Mouse (Mus musculus) forelimb bud, embryonic 11.5 days (tissue): ENCODE data around the gene Il1rapl1.

ENCODE experiments used
- DNase-seq: peaks from one replicate; pipeline ENCODE4 v3.0.0-alpha.2; 2012; ENCODE audit warnings: low read depth, low spot score

The Il1rapl1 gene

DNA sequence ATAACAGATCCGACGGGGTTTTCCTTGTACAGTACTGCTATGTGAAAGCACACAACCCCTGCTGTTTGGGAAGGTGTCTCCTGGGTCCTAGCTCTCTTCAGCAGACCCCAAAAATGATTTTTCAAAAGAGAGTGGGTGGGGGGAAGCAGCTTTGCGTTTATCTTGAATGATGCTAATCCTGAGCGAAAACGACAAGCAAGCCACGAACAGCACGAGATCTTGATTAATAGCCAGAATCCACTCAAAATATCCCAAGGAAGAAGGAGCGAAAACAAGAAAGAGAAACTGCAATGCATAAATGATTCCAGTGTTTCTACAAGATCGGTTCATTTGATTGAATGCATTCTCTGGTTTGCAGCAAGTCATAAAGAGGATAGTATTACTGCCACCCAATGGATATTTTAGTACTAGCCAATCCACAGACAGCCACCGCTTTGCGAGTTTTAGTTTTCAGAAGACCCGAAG, at the start of gene Il1rapl1:
Il1rapl1 (minus strand) TSS at position 37 of the 465 bp plus-strand sequence.
- peak; percentile 17 for DNase-seq

- DNase-seq = no peak
Observed at GRCm38 (mm10) chrX:88158037-88158436, 42.6 kb upstream of the Il1rapl1 start.

DNA sequence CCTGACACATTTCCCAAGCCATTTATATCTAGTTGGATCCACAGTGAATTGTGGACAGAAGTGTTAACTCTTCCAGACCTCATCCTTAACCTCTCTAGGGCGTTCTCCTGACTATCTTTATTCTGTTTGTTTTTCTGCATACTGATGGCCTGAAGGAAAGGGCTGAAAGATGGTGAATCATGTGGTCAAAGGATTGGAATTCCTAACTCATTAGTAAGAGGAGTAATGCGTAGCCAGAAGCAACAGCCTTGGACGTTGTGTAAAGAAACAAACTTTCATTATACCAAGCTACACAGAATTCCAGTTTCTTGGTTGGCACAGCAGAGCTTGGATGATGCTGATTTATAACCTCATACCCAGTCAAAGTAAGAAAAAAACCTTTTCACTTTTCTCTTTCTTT, 10.2 kb upstream of the Il1rapl1 start:
- no peak for DNase-seq

- no peak for DNase-seq
Observed at GRCm38 (mm10) chrX:88120070-88120469, 4.6 kb upstream of the Il1rapl1 start.

GRCm38 (mm10) chrX:88117858-88118257, 2.4 kb upstream of the Il1rapl1 start:
- DNase-seq = no peak

- no peak for DNase-seq
Observed at GRCm38 (mm10) chrX:88116326-88116725, 881 bp upstream of the Il1rapl1 start.

GRCm38 (mm10) chrX:88113561-88113960, 1.9 kb downstream of the Il1rapl1 start:
- DNase-seq = no peak

DNA sequence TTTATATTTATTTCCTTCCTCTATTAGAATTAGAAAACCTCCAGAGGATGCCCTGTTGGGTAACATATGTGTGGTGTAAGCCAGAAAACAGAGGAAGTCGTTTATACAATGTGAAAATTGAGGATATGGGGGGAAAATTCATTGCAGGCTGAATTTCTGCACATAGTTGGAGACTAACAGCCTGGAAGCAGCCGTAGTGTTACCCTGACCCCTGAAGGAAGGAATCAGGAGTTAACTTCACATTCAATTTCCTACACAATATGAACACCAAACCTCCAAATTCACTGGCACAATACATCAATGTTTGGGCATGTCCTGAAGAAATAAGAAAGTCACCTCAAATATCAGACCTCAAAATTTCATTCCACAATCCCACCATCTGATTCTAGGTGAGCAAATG, 3.2 kb downstream of the Il1rapl1 start:
- DNase-seq = no peak

GRCm38 (mm10) chrX:88109733-88110132, 5.7 kb downstream of the Il1rapl1 start:
- no peak for DNase-seq

GRCm38 (mm10) chrX:88093936-88094569, 21.4 kb downstream of the Il1rapl1 start:
- DNase-seq = no peak

- no peak for DNase-seq
Observed at GRCm38 (mm10) chrX:88089873-88090272, 25.6 kb downstream of the Il1rapl1 start.

DNA sequence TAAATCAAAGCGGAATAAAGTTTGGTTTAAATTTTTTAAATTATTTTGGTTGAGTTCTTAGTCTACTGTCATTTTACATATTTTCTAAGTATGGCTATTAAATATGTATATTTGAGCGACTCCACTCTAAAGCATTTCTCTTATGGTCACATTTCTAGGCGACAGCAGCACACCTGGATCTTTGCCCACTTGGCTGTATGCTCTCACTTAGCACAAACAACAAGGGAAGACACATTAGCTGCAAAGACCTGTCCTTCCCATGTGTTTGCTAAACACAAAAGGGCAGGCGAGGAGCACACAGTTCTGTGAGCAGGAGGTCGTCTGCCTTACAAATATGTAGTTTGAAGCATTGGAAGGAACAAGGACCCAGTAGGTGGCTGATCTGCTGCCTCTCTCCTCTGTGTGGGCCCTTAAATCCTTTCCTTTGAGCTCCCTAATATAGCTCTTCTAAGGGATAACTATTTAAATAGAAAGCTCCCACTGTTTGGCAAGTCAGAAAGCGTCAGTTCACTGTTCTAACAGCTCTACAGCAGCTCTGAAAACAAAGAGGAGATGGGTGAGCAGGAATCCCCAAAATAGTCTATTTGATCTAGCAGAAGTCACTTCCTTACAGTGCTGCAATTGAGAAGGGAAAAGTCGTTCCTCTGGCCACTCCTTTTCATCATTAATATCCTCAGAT, 42.6 kb downstream of the Il1rapl1 start:
- DNase-seq = no peak

GRCm38 (mm10) chrX:88070368-88070767, 45.1 kb downstream of the Il1rapl1 start:
- no peak for DNase-seq

DNA sequence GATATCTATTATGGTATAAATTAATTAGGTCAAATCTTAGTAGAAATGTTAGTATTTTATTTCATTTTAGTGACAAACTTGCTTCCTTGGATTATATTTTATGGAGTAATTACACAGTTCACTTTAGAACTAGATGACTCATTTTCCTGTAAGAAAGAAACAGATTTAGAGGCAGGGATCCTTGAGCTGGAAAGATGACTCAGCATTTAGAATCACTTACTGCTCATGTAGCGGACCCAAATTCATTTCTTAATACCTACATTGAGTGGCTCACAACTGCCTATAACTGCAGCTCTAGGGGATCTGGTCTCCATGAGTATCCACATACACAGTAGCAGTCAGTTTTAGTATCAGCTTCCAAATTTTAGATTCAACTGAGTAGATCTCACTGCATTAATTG, 71.9 kb downstream of the Il1rapl1 start:
- DNase-seq = no peak

- DNase-seq = no peak
Observed at GRCm38 (mm10) chrX:88038984-88039383, 76.5 kb downstream of the Il1rapl1 start.

DNA sequence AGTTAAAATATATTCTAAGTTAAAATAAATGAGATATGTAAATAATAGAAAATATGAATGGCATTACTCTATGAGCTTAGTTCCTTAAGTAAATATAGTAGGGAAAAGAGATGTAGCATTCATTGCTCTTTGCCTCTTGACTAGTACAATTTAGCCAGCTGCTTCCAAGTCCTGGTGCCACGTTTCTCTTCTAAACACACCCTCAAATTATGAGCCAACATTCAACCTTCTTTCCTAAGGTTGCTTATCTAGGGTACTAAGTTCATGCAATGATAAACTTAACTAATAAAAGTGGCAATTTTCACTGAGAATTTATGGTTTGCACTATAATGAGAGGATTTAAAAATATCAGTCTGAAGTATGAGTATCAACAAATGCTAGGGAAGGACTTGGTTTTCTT, 218.3 kb downstream of the Il1rapl1 start:
- no peak for DNase-seq

GRCm38 (mm10) chrX:87891916-87892315, 223.5 kb downstream of the Il1rapl1 start:
- DNase-seq = no peak

DNA sequence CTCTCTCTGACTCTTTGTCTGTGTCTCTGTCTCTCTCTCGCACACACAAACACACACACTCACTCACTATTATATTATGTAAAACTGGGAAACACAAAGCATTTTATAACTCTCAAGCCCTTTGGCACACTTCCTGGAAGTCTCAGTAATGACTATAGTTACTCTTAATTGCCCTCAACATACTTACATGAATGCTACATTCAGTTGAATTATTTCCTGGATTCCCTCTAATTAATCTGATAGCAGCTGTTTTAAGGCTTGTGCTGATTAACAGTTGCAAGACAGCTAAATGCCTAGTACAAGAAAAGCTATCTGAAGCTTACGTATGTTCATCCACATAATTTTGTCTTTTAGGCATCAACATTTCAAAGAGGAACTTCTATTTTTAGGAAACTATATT, 261.3 kb downstream of the Il1rapl1 start:
- no peak for DNase-seq

DNA sequence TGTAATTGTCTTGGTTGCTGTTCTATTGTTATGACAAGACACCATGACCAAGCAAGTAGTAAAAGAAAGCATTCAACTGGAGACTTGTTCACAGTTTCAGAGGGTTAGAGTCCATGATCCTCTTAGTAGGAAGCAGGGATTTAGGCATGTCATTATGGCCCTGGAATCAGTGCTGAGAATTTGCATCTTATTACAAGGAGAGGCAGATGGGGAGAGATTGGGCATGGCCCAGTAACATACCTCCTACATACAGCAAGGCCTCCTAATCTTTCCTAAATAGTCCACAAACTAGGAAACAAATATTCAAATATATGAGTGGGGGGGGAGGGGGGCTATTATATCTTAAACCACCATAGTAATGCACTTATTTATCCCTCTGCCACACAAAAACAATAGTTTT, 301.6 kb downstream of the Il1rapl1 start:
- no peak for DNase-seq

DNA sequence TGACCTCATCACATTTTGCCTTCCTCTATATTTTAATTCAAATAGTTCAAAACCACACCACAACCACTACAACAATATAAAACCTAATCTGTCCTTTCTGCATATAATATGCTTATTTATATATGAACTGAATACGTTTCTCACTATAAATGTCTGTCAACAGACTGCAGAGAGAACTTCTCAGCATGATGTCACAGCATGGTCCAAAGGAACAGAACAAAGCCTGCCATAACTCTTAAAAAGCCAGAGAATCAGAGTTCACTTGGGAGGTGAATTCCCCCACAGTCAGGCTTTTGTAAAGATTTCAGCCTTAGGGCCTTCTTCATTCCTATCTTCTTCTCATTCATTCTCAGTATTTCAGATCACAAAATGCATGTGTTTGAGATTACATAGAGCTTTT, 307.7 kb downstream of the Il1rapl1 start:
- DNase-seq = no peak

- no peak for DNase-seq
Observed at GRCm38 (mm10) chrX:87793011-87793410, 322.4 kb downstream of the Il1rapl1 start.

- no peak for DNase-seq
Observed at GRCm38 (mm10) chrX:87710589-87710988, 404.9 kb downstream of the Il1rapl1 start.

GRCm38 (mm10) chrX:87663856-87664255, 451.6 kb downstream of the Il1rapl1 start:
- DNase-seq = no peak
